Mouse (Mus musculus): ENCODE data around the gene Olfr1325. TPM values are rescaled to one million over a fixed set of nuclear protein-coding genes. Genes with fewer than 3 reads are reported as not detected.
"Not testable (repeated sequence)": the region's sequence is repeated elsewhere in the genome, so short reads cannot be mapped to it uniquely, and the experiment has no call there.

Olfr1325 gene
- not detected in 2 replicates for polyA plus RNA-seq (2014; fragmentation: Nextera tagmentation; extraction: Ambion mirVana)

DNA sequence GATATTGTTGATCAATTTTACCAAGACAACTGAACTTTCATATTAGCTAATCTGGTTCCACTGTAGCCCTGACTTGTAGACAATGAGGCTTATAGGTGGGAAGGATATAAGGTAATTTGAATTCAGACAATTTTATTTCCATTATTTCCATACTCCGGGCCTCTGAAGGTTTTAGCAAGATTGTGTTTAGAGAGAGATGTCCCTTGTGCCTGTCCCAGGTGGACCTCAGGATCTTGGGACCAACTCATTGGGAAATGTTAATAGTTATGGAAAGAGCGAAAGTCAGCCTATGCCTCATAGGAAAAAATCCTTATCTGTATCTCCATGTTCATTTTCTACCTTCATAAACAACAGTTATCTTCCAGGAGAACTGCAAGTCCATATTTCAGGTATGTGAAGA is at the start of gene Olfr1325:
Olfr1325 (plus strand) TSS at position 301 of the 400 bp plus-strand sequence.
- Histone ChIP-seq H3K4me1 (replicated peaks; ENCODE audit: control insufficient read depth, insufficient read depth, low read length) (no peaks in the 10 kb centered on the region), H3K27ac (no peak within 1 kb of the TSS), H3K36me3 (replicated peaks; ENCODE audit: control insufficient read depth, insufficient read depth) (no peaks in the 10 kb centered on the region), H3K4me2 (replicated peaks) (no peak within 1 kb of the TSS), H3K9me3 (ENCODE audit: control insufficient read depth, low read length) (no peaks in the 10 kb centered on the region), H3K9ac (no peak within 1 kb of the TSS), H3K27me3 (ENCODE audit: control insufficient read depth, insufficient read depth, low read length) (no peaks in the 10 kb centered on the region), H3K4me3 (replicated peaks; ENCODE audit: low read length) (no peak within 1 kb of the TSS)
- no peak for DNase-seq (ENCODE audit: low spot score)
- no peak for ATAC-seq (ENCODE audit: low FRiP score)
- 88% methylated on average over 2 of the region's 2 CpGs for WGBS

DNA sequence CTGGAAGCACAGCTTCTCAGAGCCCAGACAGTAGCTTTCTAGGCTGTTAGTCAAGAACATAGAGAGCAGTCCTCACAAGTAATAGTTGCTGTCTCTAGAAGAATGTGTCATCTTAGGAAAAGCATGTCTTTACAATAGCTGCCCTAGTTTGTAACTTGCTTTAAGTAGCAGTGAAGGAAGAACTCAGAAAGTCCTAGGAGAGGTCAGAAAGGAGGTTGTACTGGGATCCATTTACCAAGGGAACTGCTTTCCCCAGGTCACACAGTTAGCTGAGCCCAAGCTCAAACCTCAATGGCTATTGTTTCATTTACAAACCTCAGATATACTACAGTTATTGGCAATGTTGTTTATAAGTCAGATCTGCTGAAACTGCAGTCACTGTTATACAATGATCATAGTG is 17.7 kb upstream of the Olfr1325 start, which contains the start of gene Olfr1326-ps1:
Olfr1326-ps1 (minus strand) TSS at position 101 of the 400 bp plus-strand sequence.
- DNase-seq (ENCODE audit: low spot score) (no peak), ATAC-seq (ENCODE audit: low FRiP score) (no peak)
- H3K27me3 ChIP-seq (ENCODE audit: control insufficient read depth, insufficient read depth, low read length): no peaks in the 10 kb centered on the region
- H3K4me1 ChIP-seq (replicated peaks; ENCODE audit: control insufficient read depth, insufficient read depth, low read length): no peaks in the 10 kb centered on the region
- H3K36me3 ChIP-seq (replicated peaks; ENCODE audit: control insufficient read depth, insufficient read depth): no peaks in the 10 kb centered on the region
- H3K9ac ChIP-seq: no peak within 1 kb of the TSS
- H3K4me2 ChIP-seq (replicated peaks): no peak within 1 kb of the TSS
- H3K27ac ChIP-seq: no peak within 1 kb of the TSS
- H3K9me3 ChIP-seq (ENCODE audit: control insufficient read depth, low read length): no peaks in the 10 kb centered on the region
- no peak within 1 kb of the TSS for H3K4me3 ChIP-seq (replicated peaks; ENCODE audit: low read length)

DNA sequence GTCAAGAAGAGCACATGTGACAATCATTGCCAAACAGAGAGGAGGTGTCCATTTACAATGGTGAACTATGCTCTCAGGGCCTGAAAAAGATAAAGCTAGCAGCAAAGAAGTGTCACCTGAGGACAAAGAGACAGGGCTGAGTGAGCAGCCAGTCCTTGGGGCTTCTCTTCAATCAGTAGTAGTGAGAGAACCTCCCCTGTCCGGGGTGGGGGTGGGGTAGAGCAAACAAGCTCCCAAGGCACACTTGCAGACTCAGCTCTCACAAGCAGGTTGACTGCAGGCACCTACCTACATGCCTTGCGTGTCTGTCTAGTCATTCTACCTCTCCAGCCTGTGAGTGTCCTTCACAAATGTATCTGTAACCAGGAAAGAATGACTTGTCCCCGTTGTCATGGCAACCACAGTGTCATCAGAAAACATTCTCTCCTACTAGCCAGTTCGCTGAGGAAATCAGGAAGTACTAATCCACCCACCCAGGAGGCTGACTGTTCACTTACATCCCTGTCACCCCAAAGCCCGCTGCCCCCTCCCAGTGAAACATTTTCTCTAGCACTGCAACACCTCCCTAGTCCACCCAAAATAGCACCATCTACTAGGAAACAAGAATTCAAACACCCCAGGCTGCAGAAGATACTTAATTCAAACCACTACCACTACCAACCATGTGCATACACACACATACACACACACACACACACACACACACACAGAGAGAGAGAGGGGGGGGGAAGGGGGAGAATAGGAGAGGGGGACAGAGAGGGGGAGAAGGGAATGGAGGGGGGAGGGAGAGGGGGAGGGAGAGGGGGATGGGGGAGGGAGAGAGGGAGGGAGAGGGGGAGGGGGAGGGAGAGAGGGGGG is 53.2 kb downstream of the Olfr1325 start, which contains the start of gene Gm5640:
Gm5640 (minus strand) TSS at position 170 of the 858 bp plus-strand sequence.
- DNase-seq (ENCODE audit: low spot score): not testable (repeated sequence)

DNA sequence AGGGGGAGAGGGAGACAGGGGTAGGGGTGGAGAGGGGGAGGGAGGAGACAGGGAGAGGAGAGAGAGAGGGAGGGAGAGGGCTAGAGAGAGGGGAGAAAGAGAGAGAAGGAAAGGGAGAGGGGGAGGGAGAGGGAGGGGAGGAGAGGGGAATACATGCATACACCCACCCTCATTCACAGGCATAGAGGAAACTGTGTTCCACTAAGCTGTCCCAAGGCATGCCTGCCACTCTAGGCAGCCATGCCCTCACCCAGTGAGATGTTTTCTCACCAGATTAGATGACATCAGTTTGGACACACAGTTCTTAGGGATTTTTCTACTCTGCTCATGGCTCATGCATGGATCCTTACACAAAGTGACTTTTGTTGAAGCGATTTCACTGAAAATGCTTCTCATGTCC is 53.9 kb downstream of the Olfr1325 start:
- no CpG with 5 or more reads among the region's 1 CpGs for WGBS
- H3K27me3 ChIP-seq (ENCODE audit: control insufficient read depth, insufficient read depth, low read length); H3K4me1 ChIP-seq (replicated peaks; ENCODE audit: control insufficient read depth, insufficient read depth, low read length); H3K4me2 ChIP-seq (replicated peaks); DNase-seq (ENCODE audit: low spot score); H3K9me3 ChIP-seq (ENCODE audit: control insufficient read depth, low read length); H3K27ac ChIP-seq; ATAC-seq (ENCODE audit: low FRiP score); H3K36me3 ChIP-seq (replicated peaks; ENCODE audit: control insufficient read depth, insufficient read depth); H3K4me3 ChIP-seq (replicated peaks; ENCODE audit: low read length); H3K9ac ChIP-seq: not testable (repeated sequence)

More for the DNA sequence above, 53.2 kb downstream of the Olfr1325 start, which contains the start of gene Gm5640:
- not testable (repeated sequence) for H3K4me1 ChIP-seq (replicated peaks; ENCODE audit: control insufficient read depth, insufficient read depth, low read length); H3K27ac ChIP-seq; H3K36me3 ChIP-seq (replicated peaks; ENCODE audit: control insufficient read depth, insufficient read depth); H3K27me3 ChIP-seq (ENCODE audit: control insufficient read depth, insufficient read depth, low read length); H3K4me2 ChIP-seq (replicated peaks); H3K9me3 ChIP-seq (ENCODE audit: control insufficient read depth, low read length); H3K9ac ChIP-seq; H3K4me3 ChIP-seq (replicated peaks; ENCODE audit: low read length)
- WGBS: 63% methylated on average over 2 of the region's 5 CpGs
- peak; percentile 62 for ATAC-seq (ENCODE audit: low FRiP score)

Other genes with a start within 250 kb of the Olfr1325 start
- gene Lage3, start 239.1 kb upstream of the Olfr1325 start, polyA plus RNA-seq (2014; fragmentation: Nextera tagmentation; extraction: Ambion mirVana): 64.0 and 87.6 TPM in 2 replicates
- gene Ubl4a, start 219.5 kb upstream of the Olfr1325 start, polyA plus RNA-seq (2014; fragmentation: Nextera tagmentation; extraction: Ambion mirVana): 68.4 and 74.3 TPM in 2 replicates
- gene Slc10a3, start 219.3 kb upstream of the Olfr1325 start, polyA plus RNA-seq (2014; fragmentation: Nextera tagmentation; extraction: Ambion mirVana): 7.1 and 9.5 TPM in 2 replicates
- 33.2 and 36.0 TPM in 2 replicates for gene Fam3a, start 199.4 kb upstream of the Olfr1325 start, polyA plus RNA-seq (2014; fragmentation: Nextera tagmentation; extraction: Ambion mirVana)
- gene Ikbkg, start 199.4 kb upstream of the Olfr1325 start, polyA plus RNA-seq (2014; fragmentation: Nextera tagmentation; extraction: Ambion mirVana): 17.8 and 21.5 TPM in 2 replicates
- 48.8 and 52.3 TPM in 2 replicates for gene G6pdx, start 163.5 kb upstream of the Olfr1325 start, polyA plus RNA-seq (2014; fragmentation: Nextera tagmentation; extraction: Ambion mirVana)
- gene Gm6880, start 111.3 kb upstream of the Olfr1325 start, polyA plus RNA-seq (2014; fragmentation: Nextera tagmentation; extraction: Ambion mirVana): not detected in 2 replicates
- not detected in 2 replicates for gene Olfr1326-ps1, start 17.8 kb upstream of the Olfr1325 start, polyA plus RNA-seq (2014; fragmentation: Nextera tagmentation; extraction: Ambion mirVana)
- gene Gm5640, start 53.0 kb downstream of the Olfr1325 start, polyA plus RNA-seq (2014; fragmentation: Nextera tagmentation; extraction: Ambion mirVana): 0.10 and 0.41 TPM in 2 replicates
- not detected in 2 replicates for gene Gm6890, start 148.2 kb downstream of the Olfr1325 start, polyA plus RNA-seq (2014; fragmentation: Nextera tagmentation; extraction: Ambion mirVana)
- 0.12 and 0.13 TPM in 2 replicates for gene Gm5936, start 244.5 kb downstream of the Olfr1325 start, polyA plus RNA-seq (2014; fragmentation: Nextera tagmentation; extraction: Ambion mirVana)

All from hindbrain, embryonic 14.5 days (tissue).